Mouse (Mus musculus): ENCODE data around the gene Slc9a9. TPM values are rescaled to one million over a fixed set of nuclear protein-coding genes. Genes with fewer than 3 reads are reported as not detected.
"Not testable (repeated sequence)": the region's sequence is repeated elsewhere in the genome, so short reads cannot be mapped to it uniquely, and the experiment has no call there.

Slc9a9 gene
- 1 to 10 TPM; 1.7 to 3.0 (median 2.4) TPM for total RNA-seq (2022)

DNA sequence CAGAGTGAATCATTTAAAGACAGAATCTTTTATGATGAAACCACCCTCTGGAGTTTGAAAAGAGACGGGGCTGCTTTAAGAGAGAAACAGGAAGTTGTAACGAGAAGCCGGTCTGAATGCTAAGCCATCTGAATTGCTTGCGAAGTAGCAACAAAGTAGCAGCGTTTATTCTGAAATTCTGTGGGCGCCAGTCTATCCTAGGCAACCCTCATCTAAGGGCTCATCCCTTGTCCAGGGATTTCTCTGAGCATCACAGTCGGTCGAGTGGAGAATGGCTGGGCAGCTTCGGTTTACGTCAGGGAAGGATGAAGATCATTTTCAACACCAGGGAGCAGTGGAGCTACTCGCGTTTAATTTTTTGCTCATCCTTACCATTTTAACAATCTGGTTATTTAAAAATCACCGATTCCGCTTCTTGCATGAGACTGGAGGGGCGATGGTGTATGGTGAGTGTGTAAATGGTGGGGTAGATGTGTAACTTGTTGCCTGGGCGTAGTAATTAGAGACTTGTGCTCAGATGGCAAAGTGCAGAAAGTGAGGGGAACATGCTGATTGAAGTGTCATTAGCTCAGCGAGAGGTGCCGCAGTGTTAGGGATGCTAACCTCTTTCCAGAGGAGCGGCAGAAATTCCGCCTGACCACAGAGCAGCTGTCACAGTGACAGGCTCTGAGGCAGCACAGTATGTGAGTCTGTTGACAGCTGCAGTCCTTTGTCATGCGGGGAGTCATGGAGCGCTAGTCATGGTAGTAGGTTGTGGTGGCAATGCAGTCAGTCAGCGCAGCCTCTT is at the start of gene Slc9a9:
Gene Slc9a9, plus strand, starts transcription at position 119 of the 787 bp plus-strand sequence.
- DNase-seq (ENCODE audit: low spot score): peak; percentile 44

DNA sequence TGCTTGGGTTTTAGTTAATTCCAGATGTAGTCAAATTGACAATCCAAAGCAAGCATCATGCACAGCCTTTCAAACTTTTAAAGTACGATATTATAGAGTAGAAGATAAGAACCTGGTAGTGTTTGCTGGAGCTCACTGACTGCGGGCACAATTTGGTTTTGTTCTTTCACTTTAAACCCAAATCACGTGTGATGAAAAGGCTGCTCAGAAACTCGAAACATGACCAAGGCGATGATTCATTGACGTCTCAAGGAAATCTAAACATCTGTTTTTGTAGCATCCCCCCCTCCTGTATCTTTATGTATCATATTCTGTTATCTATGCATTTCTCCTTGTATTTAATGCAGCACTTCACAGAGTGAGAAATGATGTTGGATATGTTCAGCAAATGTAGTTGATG is 49.4 kb upstream of the Slc9a9 start:
- DNase-seq (ENCODE audit: low spot score): no peak

DNA sequence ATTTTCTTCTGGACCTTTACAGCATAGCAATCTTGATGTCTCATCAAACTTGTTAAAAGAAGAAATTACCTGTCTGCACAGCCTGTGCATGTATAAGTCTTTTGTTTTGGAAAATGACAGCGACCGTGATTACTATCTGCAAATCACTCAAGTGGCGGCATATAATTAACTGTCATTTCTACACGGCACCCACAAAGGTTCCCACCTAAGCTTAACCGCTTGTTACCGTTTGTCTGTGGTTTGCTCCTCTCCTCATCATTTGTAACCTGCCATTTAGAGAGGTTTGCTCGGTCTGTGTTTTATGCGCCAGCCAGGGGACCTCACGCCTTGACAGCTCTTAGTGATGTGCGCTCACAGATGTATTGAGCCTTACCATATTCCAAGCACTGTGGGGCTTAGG is 48.9 kb upstream of the Slc9a9 start:
- DNase-seq (ENCODE audit: low spot score): no peak

DNA sequence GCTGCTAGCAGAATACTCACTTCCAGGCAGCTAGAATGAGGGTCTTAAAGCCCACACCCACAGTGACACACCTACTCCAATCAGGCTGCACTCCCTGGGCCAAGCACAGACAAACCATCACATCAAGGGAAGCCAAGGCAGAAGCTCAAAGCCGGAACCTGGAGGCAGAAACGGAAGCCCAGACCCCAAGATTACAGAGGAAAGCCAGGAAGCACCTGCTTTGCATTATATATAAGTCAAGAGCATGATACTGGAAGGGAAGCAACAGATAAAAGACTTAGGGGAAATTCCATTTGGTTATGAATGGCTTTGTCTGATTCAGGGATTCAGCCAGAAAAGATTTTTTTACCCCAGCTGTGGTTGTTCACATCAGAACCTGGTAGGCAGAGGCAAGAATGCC is 47.8 kb upstream of the Slc9a9 start:
- no peak for DNase-seq (ENCODE audit: low spot score)

DNA sequence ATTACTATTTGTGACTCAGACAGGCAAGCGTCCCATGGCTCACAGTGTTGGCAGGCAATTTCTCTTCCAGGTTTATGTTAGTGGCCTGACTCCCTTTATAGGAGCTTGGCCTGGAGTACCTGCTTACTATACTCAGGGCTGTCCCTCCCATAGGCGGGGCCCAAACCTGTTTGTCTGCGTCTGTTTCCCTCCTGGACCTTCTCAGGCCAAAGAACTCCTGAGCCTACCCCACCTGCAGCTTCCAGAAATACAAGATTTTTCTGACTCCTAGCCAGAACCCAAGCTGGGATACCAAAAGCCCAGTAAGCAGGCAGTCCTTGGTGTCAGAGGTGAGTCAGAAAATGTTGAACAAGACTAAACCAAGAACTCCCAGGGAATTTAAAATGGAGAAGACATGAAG is 43.0 kb upstream of the Slc9a9 start:
- no peak for DNase-seq (ENCODE audit: low spot score)

DNA sequence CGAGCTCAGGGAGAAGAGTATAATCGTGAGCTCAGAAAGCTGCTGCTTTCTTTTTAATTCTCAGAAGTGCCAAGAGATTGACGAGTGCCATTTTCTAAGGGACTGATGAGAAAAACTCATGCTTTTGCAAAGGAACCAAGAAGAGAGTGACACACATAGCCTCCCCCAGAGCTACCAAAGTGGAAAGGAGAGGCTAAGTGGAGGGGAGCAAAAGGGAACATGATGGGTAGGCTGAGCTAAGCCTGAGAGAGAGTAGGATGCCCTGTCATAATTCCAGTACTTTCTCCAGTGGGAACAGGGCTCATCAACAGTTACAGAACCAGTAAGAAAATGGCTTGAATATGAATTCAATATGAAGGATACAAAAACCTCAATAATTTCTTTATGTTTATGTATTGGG is 40.8 kb upstream of the Slc9a9 start:
- DNase-seq (ENCODE audit: low spot score): no peak

DNA sequence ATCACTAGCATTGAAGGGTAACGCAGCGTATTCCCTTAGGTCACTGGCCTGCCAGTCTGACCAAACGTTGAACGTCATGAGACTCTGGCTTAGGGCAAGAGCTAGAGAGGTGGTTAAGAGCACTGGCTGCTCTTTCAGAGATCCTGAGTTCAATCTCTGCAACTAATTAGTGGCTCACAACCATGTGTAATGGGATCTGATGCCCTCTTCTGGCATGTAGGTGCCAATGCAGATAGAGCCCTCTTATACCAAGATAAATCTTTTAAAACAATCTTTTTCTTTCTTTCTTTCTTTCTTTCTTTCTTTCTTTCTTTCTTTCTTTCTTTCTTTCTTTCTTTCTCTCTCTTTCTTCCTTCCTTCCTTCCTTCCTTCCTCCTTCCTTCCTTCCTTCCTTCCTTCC is 35.4 kb upstream of the Slc9a9 start:
- DNase-seq (ENCODE audit: low spot score): not testable (repeated sequence)

DNA sequence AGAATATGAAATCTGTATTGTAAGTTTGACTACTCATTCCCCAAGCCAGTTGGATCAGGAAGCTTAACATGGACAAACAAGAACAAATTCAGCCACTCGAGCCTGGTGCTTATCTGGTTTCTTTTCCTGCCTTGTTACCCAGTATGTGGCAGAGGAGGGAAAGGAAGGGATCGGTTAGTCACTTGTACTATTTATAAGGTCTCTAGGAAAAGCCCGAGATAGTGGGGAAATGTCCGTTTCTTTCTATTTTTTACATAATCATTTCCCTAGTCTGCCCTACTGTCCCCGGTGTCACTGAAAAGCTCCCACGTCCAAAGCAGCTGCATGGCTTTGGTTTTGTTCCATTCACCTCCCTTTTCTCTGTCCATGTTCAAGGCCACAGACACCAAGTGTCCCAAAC is 24.1 kb upstream of the Slc9a9 start:
- no peak for DNase-seq (ENCODE audit: low spot score)

DNA sequence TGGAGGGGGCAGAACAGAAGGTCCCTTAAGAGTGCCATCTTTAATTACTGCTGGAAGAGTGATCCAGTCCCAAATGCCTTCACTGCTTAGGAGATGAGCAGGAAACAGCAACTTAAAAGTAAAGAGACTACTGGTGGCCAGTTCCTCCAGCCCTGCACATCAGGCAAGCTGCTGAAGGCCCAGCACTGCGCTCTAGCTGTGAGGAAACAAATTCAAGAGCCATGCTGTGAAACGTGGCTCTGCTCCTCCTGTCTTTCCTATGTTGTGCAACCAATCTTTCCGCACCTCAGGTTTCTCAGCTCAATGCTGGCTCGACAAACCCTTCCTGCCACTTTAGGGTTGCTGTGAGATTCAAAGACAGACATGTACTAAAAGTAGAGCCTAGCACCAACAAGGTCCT is 22.3 kb upstream of the Slc9a9 start:
- no peak for DNase-seq (ENCODE audit: low spot score)

DNA sequence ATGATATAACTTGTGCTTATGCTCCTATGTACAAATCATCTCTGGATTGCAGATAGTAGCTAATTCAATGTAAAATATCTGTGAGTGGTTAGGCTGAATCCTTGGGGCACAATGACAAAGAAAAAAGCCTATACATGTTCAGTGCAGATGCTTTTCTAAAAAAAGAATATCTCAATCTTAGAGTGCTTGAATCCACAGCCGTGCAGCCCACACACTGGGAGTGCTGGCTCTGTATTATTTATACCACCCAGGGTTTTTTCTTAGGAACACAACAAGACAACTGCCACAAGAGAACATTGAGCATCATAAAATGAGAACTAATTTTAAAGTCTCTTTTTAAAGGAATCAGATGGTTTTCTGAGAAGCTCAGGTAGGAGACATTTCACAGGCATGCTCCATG is 19.7 kb upstream of the Slc9a9 start:
- DNase-seq (ENCODE audit: low spot score): no peak

DNA sequence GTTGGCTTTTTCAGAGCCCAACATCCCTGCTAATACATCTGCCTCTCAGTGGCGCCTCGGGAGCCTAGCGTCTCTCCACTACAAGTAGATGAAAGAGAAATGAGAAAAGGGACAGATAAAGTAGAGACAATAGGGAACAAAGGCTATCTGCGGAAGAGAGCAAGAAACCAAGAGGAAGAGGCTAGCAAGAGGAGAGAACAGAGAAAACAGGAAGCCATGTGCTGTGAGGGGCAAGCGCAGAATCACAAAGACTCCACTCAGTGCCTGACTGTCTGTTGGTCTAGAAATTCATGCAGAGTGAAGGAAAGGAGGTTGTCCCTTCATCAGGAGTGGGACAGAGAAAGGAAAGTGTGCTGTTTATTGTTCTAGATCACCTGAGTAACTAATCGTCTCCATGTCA is 16.5 kb upstream of the Slc9a9 start:
- DNase-seq (ENCODE audit: low spot score): no peak

DNA sequence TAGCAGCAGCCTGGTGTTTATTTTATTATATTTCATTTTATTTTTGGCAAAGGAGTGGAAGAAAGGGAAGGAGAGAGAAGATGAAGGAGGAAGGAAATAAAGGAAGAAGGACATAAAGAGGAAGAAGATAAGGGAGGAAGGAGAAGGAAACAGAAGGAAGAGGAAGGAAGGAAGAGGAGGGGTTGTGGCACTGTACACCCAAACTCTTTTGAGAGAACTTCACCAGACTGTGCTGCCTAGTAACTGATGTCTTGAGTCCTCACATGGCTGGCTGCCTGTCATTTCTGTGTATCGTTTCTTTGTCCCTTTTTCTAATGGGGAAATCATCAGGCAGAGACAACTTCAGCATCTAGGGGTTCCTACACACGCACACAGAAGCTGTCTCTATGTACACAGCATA is 15.9 kb upstream of the Slc9a9 start:
- no peak for DNase-seq (ENCODE audit: low spot score)

DNA sequence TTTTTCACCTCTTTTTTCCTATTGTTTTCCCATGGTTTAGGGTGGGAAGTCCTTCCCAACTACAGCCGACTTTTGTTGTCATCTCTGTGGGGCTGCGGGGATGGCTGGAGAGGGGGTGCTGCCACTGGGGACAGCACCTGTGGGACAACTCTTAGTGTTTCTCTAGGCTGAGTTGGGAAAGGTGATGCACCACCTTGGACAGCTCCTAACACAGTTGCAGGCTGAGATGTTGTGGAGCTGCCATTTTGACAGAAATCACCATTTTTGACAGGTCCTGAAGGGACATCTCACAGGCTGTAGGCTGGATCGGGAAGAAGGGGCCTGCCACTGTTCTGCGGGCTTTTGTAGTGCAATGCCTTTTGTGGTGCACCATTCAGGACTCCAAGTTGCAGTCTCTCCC is 13.4 kb upstream of the Slc9a9 start:
- DNase-seq (ENCODE audit: low spot score): no peak

DNA sequence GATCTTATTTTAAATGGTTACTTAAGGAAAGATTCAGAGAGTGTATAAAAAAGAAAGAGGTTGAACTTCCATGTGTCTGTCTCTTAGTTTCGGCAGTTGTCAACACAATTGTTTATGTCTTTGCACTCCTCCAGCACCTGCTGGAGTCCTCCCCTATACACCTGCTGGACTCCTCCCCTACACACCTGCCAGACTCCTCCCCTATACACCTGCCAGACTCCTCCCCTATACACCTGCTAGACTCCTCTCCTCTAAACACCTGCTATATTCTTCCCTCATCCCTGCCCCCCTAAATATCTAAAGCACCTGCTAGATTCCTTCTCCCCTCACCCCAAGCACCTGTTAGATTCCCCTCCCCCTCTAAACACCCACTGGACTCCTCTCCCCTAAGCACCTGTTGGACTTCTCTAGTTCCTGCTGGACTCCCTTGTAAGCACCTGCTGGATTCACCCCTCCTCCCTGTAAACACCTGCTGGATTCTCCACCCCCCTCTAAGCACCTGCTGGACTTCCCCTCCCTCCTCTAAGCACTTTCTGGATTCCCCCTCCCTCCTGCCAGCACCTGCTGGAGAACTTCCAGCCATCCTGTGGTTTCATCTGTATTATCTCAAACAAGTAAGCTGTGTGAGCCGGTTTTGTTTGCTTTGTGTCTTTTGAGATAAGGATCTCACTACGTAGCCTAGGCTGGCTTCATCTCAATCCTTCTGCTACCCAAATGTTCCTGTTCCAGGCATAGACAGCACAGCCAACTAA is 10.1 kb upstream of the Slc9a9 start:
- DNase-seq (ENCODE audit: low spot score): no peak

DNA sequence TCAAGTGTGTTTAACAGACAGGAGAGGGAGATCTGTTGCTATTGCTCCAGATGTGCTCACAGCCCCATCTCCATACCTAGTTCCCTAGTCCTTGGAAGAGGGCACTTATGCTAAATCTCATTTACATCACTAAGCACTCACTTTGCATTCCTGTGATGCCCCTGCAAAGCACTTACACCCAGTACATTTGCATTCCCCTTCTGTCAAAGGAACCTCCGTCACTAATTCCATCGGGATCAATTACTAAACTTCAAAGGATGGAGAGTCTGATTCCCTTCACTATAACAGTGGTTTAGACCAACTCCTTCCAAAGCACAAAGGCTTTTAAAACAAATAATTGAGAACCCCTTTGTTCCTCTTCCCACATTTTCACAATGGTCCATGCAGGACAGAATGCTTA is 7.9 kb upstream of the Slc9a9 start:
- no peak for DNase-seq (ENCODE audit: low spot score)

DNA sequence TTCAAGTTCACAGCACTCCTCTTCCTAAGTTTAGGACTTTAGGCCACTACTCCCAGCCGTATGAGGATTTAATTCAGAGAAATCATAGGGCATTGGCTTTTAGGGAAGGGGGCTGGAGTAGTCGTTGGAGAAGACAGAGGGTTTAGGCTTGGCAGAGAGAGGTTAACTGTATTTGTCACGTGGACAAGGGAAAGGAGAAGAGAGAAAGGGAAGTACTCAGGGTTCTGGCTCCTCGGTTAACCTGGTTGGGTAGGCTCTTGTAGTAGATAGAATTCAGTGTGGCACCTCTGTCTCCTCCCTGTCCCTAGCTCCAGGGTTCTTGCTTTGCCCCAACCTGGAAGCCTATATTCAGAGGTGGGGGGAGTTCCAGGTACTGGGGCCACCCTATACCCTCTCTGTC is 4.5 kb upstream of the Slc9a9 start:
- no peak for DNase-seq (ENCODE audit: low spot score)

DNA sequence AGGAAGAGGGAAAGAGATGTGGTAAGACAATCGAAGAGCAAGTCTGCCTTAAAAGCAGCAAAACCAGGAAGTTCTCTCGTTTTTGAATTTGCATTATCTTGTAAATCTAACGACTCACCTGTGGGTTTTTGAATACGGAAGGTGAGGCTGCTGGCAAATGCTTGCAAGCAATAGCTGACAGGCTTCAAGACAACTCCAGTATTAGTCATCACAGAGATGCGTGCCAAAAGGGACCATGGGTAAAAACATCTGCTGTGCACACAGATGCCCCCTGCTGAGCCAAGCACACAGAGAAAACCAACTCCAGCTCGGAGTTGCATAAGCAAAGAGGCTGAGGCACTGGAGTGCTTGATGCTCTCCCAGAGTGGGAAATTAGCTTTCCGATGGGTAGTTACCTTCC is 1.1 kb upstream of the Slc9a9 start:
- peak; percentile 24 for DNase-seq (ENCODE audit: low spot score)

DNA sequence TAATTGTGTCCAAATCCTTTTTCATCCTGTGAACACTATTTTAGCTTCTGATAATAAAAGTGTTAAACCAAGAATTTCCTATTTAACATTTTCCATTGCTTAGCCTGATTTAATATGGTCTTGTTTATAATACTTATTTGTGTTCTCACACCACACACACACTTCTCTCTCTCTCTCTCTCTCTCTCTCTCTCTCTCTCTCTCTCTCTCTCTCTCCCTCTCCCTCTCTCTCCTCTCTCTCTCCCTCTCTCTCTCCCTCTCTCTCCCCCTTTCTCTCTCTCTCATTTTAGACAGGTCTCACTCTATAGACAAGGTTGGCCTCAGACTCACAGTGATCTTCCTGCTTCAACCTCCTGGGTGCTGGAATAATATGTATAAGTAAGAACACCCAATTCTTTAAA is 995 bp downstream of the Slc9a9 start:
- no peak for DNase-seq (ENCODE audit: low spot score)

DNA sequence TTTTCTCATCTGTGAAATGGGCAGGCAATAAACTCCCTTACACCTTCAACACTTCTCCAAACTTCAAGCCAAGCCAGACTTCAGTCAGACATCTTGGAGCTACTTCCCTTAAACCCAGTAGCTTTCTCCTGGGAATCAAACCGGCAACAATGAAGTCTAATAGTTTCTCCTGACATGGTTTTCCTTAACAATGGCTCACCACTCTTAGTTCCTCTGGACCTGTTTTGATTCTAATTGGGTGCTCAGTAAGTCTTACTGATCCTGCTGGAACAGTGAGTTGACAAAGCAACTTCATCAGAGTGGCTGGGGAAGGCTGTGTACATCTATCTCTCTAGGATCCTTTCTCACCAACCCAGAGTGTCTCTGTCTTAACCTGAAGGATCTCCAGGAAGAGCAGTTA is 5.0 kb downstream of the Slc9a9 start:
- DNase-seq (ENCODE audit: low spot score): no peak

DNA sequence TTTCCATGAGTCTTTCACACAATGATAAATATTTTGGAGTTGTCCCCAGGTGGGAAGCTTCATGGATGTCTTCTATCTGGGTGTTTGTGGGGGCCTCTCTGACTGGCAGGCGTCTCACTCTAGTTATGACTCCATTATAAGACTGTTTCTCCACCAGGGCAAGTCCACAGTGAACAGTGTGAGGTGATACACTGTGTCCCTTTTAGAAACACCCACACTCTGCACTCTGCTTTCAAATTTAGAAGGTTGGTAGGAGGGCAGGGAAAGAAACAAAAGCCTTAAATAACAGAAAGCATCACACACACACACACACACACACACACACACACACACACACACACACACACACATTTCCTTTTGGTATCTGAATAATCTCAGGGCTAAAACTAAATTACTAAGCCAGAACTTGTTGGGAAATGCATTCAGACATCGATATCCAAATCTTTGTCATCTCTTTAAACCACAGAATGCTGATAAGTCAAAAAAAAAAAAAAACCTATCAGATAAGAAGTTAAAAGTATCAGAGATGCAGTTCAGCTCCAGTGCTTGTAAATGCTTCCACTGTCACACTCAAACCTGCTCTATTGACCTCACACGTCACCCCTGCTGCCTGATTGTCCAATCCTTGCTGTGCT is 8.4 kb downstream of the Slc9a9 start:
- DNase-seq (ENCODE audit: low spot score): no peak

DNA sequence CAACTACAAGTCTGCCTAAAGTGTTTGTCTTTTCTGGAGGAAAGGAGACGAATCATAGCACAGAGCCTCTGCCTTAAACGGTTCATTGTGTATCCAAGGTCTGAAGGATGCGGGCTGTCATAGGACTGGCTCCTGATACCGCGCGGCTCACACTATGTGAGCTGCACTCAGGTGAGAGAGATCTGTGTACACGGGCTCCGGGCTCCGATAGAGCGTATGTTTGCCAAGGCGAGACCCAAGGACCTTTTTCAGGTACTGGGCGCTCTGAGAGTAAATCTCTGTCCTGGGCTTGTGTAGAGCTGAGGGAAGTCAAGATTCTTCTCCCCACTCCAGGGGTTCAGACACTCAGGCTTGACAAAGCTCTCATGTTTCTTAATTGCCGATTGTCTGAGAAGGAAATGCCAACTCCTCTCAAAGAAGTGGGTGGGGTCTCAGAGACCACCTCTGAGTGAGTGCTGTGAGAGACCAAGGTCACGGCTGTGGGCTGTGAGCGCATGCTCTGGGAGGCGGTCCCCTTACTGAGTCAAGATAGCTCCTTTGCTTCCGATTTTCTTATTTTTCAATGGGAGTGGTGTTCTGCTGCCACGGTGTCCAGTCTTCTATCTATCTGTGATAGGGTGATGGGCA is 10.9 kb downstream of the Slc9a9 start:
- DNase-seq (ENCODE audit: low spot score): no peak

DNA sequence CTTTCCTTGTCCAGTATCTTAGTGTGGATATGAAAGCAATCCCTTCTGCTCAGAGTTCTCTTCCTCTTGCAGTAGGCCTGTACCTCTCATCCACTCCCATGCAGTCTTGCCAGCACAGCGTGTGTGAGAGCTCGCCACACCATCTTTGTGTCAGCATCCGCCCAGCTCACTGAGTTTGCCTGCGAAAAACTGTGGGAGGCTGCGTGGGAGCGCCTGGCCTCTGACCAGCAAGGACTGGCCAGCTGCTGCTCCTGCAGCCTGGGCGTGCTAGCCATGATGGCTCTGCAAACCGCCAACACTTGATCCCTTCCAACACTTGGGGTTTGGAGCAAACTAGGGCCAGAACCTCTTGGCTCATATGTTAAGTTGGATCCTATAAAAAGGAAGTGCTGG is 11.4 kb downstream of the Slc9a9 start:
- DNase-seq (ENCODE audit: low spot score): peak; percentile 28
